Mouse (Mus musculus): ENCODE measurements around the gene Mettl9.

- TF ChIP-seq POLR2A (IDR thresholded peaks at IDR 0.05; ENCODE audit: insufficient read depth, low read depth, low read length) (no peak), CTCF (IDR thresholded peaks at IDR 0.05) (no peak)
Observed at GRCm38 (mm10) chr7:121041989-121042388, 7.7 kb downstream of the Mettl9 start.
